Mouse (Mus musculus) heart, postnatal 0 days (tissue): Measurements from ENCODE around the gene Ggnbp2. TPM values are rescaled to one million over a fixed set of nuclear protein-coding genes. Genes with fewer than 3 reads are reported as not detected.

Experiments
- ATAC-seq: fragments of 200-750 bp; cut with Nextera tagmentation; 2 replicates; pipeline ENCODE4 v1.8.0; 2017; ENCODE audit warnings: low read depth, moderate number of reproducible peaks, moderate library complexity; ENCODE audit not compliant: insufficient read depth
- DNase-seq: peaks from one replicate; pipeline ENCODE4 v3.0.0-alpha.2; 2016; ENCODE audit warnings: low spot score
- H3K27ac ChIP-seq: fragments of 300-500 bp; sonication (generic); 2 replicates; pipeline ENCODE4 v1.5.1; 2014; ENCODE audit warnings: low read depth, mild to moderate bottlenecking
- H3K27me3 ChIP-seq: fragments of 300-500 bp; sonication (generic); 2 replicates; pipeline ENCODE4 v1.6.1; 2014; ENCODE audit warnings: low read length, mixed read lengths; ENCODE audit not compliant: control insufficient read depth, insufficient read depth
- H3K36me3 ChIP-seq: fragments of 300-500 bp; sonication (generic); replicated peaks from 2 replicates; pipeline ENCODE4 v1.6.1; 2014; ENCODE audit warnings: low read length, mixed read lengths; ENCODE audit not compliant: control insufficient read depth, insufficient read depth
- H3K4me1 ChIP-seq: fragments of 300-500 bp; sonication (generic); 2 replicates; pipeline ENCODE4 v1.6.1; 2014; ENCODE audit warnings: antibody characterized with exemption; ENCODE audit not compliant: control insufficient read depth, insufficient read depth
- H3K4me2 ChIP-seq: fragments of 300-500 bp; sonication (generic); 2 replicates; pipeline ENCODE4 v1.6.1; 2014; ENCODE audit warnings: low read depth, mild to moderate bottlenecking, low read length, moderate library complexity
- H3K4me3 ChIP-seq: fragments of 300-500 bp; sonication (generic); 2 replicates; pipeline ENCODE4 v1.5.1; 2014; ENCODE audit warnings: low read depth, low read length
- H3K9ac ChIP-seq: fragments of 300-500 bp; sonication (generic); replicated peaks from 2 replicates; pipeline ENCODE4 v1.6.1; 2014; ENCODE audit warnings: low read depth, low read length, mixed read lengths
- H3K9me3 ChIP-seq: fragments of 300-500 bp; sonication (generic); replicated peaks from 2 replicates; pipeline ENCODE4 v1.6.1; 2016; ENCODE audit warnings: low read length; ENCODE audit not compliant: control insufficient read depth
- CTCF ChIP-seq: IDR thresholded peaks from 2 replicates; pipeline ENCODE4 v1.5.1; 2016; ENCODE audit warnings: antibody characterized with exemption, control low read depth, low read depth
- EP300 ChIP-seq: IDR thresholded peaks from 2 replicates; pipeline ENCODE4 v1.6.1; 2016; ENCODE audit warnings: antibody characterized with exemption, low read depth
- WGBS: fragments of 180-500 bp; shearing (Covaris S2); extraction: QIAGEN DNeasy Blood & Tissue Kit; methylation state at CpG from one replicate; pipeline ENCODE4 v1.1.7; 2014; 5-methylcytosine and 5-hydroxymethylcytosine counted together
- microRNA-seq: library from miRNA; unstranded; fragments of <30 nt; microRNA quantifications from one replicate; pipeline ENCODE4, GENCODE M21; 2016
- polyA plus RNA-seq: library from polyadenylated mRNA; unstranded; fragments of >200 nt; fragmentation: Nextera tagmentation; extraction: Ambion mirVana; gene quantifications from 2 replicates; pipeline ENCODE4 v1.2.1, GENCODE M21; 2015
- total RNA-seq: library from RNA; depleted of rRNA; stranded (reverse); fragments of >200 nt; gene quantifications from 2 replicates; pipeline ENCODE4 v1.2.3, GENCODE M21; 2014; ENCODE audit warnings: low replicate concordance; rRNA removed

Gene Ggnbp2
- total and polyA plus RNA-seq, 2 experiments from 2014 or later: 35.0 to 39.4 TPM

DNA sequence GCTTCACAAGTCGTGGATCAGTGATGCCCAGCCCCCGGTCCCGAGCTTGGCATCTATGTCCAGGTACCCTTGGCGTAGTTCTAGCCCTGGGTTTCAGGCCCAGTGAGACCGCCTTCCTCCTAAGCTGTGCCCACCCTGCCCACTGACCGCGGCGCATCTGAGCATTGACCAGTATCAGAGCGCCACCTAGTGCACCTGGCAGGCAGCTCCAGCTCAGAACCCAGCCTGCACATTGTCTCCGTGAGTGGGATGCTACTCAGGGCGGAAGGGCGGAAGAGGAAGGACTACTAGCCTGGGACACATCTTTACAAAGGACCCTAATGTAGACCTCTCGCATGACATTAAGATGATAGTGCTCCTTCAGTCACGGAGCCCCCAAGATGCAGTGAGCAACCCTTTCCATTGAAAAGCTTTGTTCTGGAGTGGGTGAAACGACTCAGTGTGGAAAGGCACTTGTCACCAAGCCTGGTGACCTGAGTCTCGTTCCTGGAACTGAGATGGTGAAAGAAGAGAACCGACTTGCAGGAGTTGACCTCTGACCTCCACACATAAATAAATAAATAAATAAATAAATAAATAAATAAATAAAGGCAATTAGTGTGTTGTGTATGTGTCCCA is 76.0 kb downstream of the Ggnbp2 start:
- 8% methylated on average over 17 of the region's 17 CpGs for WGBS
- H3K4me2 ChIP-seq: no peak overlapping the region
- no peak overlapping the region for H3K9ac ChIP-seq
- no peaks in the 10 kb centered on the region for H3K36me3 ChIP-seq
- TF ChIP-seq CTCF: peak; percentile 92
- no peak for TF ChIP-seq EP300
- ATAC-seq (peak; percentile 76), DNase-seq (peak; percentile 50)
- no peak overlapping the region for H3K4me3 ChIP-seq
- 0 out of 2 replicates have a peak, but pooled peaks cover 8% of the 10 kb centered on the region for H3K27me3 ChIP-seq
- no peak overlapping the region for H3K27ac ChIP-seq
- H3K4me1 ChIP-seq: no peaks in the 10 kb centered on the region
- no peaks in the 10 kb centered on the region for H3K9me3 ChIP-seq

- no peaks in the 10 kb centered on the region for H3K4me1 ChIP-seq
These were observed 77.1 kb downstream of the Ggnbp2 start for GRCm38 (mm10) chr11:84793545-84793944.

GRCm38 (mm10) chr11:84790383-84790782 is 80.2 kb downstream of the Ggnbp2 start:
- TF ChIP-seq EP300: no peak
- no peak for TF ChIP-seq CTCF
- Histone ChIP-seq H3K9me3 (no peaks in the 10 kb centered on the region), H3K4me3 (no peak overlapping the region), H3K4me2 (no peak overlapping the region), H3K4me1 (no peaks in the 10 kb centered on the region), H3K36me3 (no peaks in the 10 kb centered on the region), H3K9ac (no peak overlapping the region), H3K27me3 (0 out of 2 replicates have a peak, but pooled peaks cover 8% of the 10 kb centered on the region), H3K27ac (no peak overlapping the region)
- DNase-seq (no peak), ATAC-seq (no peak)
- WGBS: 53% methylated on average over 6 of the region's 6 CpGs

More at GRCm38 (mm10) chr11:84793545-84793944, 77.1 kb downstream of the Ggnbp2 start:
- H3K4me2 ChIP-seq: no peak overlapping the region
- no peaks in the 10 kb centered on the region for H3K9me3 ChIP-seq
- no peak overlapping the region for H3K27ac ChIP-seq
- H3K36me3 ChIP-seq: no peaks in the 10 kb centered on the region
- DNase-seq: no peak
- TF ChIP-seq CTCF: no peak
- TF ChIP-seq EP300: no peak
- no peak overlapping the region for H3K4me3 ChIP-seq
- 0 out of 2 replicates have a peak, but pooled peaks cover 8% of the 10 kb centered on the region for H3K27me3 ChIP-seq
- no peak for ATAC-seq
- no peak overlapping the region for H3K9ac ChIP-seq

Small RNAs within 50 kb of the gene (microRNA-seq; reads per million reads assigned to microRNA genes)
- gene Gm23564: not detected

Other genes with a start within 250 kb of the Ggnbp2 start
- gene Mrm1, start 51.3 kb downstream of the Ggnbp2 start, total RNA-seq: 13.9 and 33.7 TPM in 2 replicates
- 21.5 and 21.9 TPM in 2 replicates for gene Mrm1, start 51.3 kb downstream of the Ggnbp2 start, polyA plus RNA-seq
- gene Dhrs11, start 41.8 kb downstream of the Ggnbp2 start, total RNA-seq: 148 and 166 TPM in 2 replicates
- 110 TPM in 2 replicates for gene Dhrs11, start 41.8 kb downstream of the Ggnbp2 start, polyA plus RNA-seq
- gene Myo19, start 9.3 kb upstream of the Ggnbp2 start, total RNA-seq: 2.1 and 12.6 TPM in 2 replicates
- 2.6 and 3.0 TPM in 2 replicates for gene Myo19, start 9.3 kb upstream of the Ggnbp2 start, polyA plus RNA-seq
- 0.77 and 2.5 TPM in 2 replicates for gene Pigw, start 9.5 kb upstream of the Ggnbp2 start, total RNA-seq
- 1.6 and 2.1 TPM in 2 replicates for gene Pigw, start 9.5 kb upstream of the Ggnbp2 start, polyA plus RNA-seq
- 21.1 and 31.0 TPM in 2 replicates for gene Znhit3, start 45.5 kb upstream of the Ggnbp2 start, total RNA-seq
- gene Znhit3, start 45.5 kb upstream of the Ggnbp2 start, polyA plus RNA-seq: 27.5 and 29.6 TPM in 2 replicates
- gene Car4, start 87.0 kb upstream of the Ggnbp2 start, total RNA-seq: 7.4 TPM in 1 of 2 replicates, not detected in the other
- gene Car4, start 87.0 kb upstream of the Ggnbp2 start, polyA plus RNA-seq: 30.8 and 33.7 TPM in 2 replicates